Mouse (Mus musculus): ENCODE measurements around the gene Mon1a. TPM values are rescaled to one million over a fixed set of nuclear protein-coding genes. Genes with fewer than 3 reads are reported as not detected.
A peak's percentile ranks its signal among the peaks of the same experiment; 100 is the strongest.

The Mon1a gene
- total and polyA plus RNA-seq, 2 experiments from 2014 or later: 9.9 to 16.4 TPM

DNA sequence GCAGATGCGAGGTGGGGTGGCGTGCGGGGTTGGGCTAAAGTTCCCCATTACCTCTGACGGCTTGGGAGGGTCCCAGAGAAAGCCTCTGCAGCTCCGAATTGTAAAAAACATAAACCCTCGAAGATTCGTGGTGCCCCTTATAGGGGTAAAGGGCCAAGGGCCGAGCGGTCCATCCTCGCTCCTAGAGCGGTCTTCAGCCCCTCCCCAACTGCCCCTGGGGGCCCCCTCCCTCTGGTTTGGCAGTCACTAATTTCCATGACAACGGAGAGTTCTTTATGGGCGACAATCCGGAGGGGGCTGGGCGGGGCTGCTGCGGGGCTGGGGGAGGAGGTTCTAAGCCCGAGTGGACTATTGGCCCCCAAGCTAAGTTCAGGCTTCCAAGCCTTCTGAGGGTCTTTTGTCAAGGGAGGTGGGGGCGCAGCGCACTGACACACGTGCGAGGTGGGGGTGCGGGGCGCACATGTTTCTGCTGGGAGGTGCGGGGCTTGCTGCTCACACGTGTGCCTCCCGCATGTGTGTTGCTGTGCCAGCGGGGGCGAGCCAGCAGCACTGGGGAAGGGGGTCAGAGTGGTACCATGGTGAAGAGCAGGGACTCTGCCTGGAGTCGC, 48.4 kb downstream of the Mon1a start:
- H3K9me3 ChIP-seq (replicated peaks; ENCODE audit: control insufficient read depth, low read length): no peaks in the 10 kb centered on the region
- peak overlapping the region; percentile 77 for H3K4me2 ChIP-seq (ENCODE audit: low read depth, low read length)
- H3K27ac ChIP-seq (ENCODE audit: low read depth): no peak overlapping the region
- ATAC-seq (ENCODE audit: insufficient read depth, low read depth): 0 out of 2 replicates have a peak, but pooled peaks have one; percentile 19
- DNase-seq (ENCODE audit: low spot score): no peak
- H3K4me3 ChIP-seq (ENCODE audit: low read depth, low read length): peak overlapping the region; percentile 49
- no peak for TF ChIP-seq EP300 (IDR thresholded peaks at IDR 0.05; ENCODE audit: low read depth)
- no peak for TF ChIP-seq CTCF (IDR thresholded peaks at IDR 0.05; ENCODE audit: low read depth)
- peaks cover 43% of the 10 kb centered on the region for H3K27me3 ChIP-seq (ENCODE audit: control insufficient read depth, insufficient read depth, low read length)
- H3K4me1 ChIP-seq (ENCODE audit: control insufficient read depth, insufficient read depth): peaks cover 8% of the 10 kb centered on the region
- WGBS: 11% methylated on average over 29 of the region's 29 CpGs
- 0 out of 2 replicates have a peak overlapping the region, but pooled peaks have one; percentile 40 for H3K9ac ChIP-seq (replicated peaks; ENCODE audit: low read depth, low read length)
- no peaks in the 10 kb centered on the region for H3K36me3 ChIP-seq (replicated peaks; ENCODE audit: control insufficient read depth, insufficient read depth, low read length)

DNA sequence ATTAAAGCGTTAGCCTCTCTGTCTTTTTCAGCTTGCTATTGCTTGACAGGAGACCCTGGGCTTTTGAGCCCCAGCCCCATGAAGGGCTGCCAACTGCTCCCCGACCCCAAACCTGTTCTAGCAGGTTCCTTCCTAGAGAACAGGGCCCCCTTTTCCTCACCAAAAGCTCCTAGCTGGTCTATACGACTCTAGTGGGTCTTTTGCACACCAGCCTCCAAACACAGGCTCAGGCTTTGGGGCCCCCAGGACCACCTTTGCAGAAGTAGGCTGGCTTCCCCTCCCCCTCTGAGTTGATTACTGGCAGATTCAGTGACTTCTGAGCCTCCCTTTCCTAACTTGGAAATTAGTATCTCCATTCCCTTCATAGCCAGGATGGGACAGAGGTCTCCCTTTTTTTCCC, 48.9 kb downstream of the Mon1a start:
- Histone ChIP-seq H3K9me3 (replicated peaks; ENCODE audit: control insufficient read depth, low read length) (no peaks in the 10 kb centered on the region), H3K36me3 (replicated peaks; ENCODE audit: control insufficient read depth, insufficient read depth, low read length) (no peaks in the 10 kb centered on the region), H3K27me3 (ENCODE audit: control insufficient read depth, insufficient read depth, low read length) (peaks cover 43% of the 10 kb centered on the region), H3K27ac (ENCODE audit: low read depth) (no peak overlapping the region), H3K4me3 (ENCODE audit: low read depth, low read length) (no peak overlapping the region), H3K4me2 (ENCODE audit: low read depth, low read length) (0 out of 2 replicates have a peak overlapping the region, but pooled peaks have one; percentile 77), H3K9ac (replicated peaks; ENCODE audit: low read depth, low read length) (no peak overlapping the region), H3K4me1 (ENCODE audit: control insufficient read depth, insufficient read depth) (peaks cover 8% of the 10 kb centered on the region)
- WGBS: 41% methylated on average over 3 of the region's 3 CpGs
- DNase-seq (ENCODE audit: low spot score): no peak
- TF ChIP-seq CTCF (IDR thresholded peaks at IDR 0.05; ENCODE audit: low read depth) (no peak), EP300 (IDR thresholded peaks at IDR 0.05; ENCODE audit: low read depth) (no peak)
- no peak for ATAC-seq (ENCODE audit: insufficient read depth, low read depth)

DNA sequence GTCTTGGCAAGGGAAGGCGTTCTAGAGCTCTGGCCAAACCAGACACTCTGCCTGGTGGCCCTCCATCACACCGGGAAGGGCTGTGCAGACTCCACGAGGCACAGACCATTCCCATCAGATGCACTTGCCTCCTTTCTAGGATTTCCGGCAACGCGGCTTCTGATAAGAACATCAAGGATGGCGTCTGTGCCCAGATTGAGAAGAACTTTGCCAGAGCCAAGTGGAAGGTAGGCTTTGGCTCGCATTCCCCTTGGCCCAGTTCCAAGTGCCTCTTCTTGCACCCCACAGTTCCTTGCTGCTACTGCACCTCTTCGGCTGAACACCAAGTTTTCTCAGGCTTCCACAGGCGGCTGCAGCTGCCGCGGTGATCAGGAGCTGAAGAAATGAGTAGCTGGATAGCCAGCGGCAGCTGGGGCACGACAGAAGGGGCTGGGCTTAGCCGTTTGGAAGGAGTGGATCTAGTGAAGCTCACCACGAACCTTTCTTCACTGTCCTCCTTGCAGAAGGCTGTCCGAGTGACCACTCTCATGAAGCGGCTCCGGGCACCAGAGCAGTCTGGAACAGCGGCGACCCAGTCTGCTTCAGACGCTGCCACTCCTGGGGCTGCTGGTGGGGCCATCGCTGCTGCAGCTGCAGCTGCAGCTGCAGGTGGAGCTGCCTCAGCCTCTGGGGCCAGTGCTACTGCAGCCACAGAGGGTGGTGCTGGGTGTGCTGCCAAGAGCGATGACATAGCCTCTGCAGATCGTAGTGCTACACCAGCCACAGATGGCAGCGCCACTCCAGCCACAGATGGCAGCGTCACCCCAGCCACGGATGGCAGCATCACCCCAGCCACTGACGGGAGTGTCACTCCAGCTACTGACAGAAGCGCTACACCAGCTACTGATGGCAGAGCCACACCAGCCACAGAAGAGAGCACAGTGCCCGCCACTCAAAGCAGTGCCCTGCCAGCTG, 59.6 kb downstream of the Mon1a start:
- H3K4me1 ChIP-seq (ENCODE audit: control insufficient read depth, insufficient read depth): no peaks in the 10 kb centered on the region
- no peaks in the 10 kb centered on the region for H3K36me3 ChIP-seq (replicated peaks; ENCODE audit: control insufficient read depth, insufficient read depth, low read length)
- DNase-seq (ENCODE audit: low spot score) (no peak), ATAC-seq (ENCODE audit: insufficient read depth, low read depth) (no peak)
- H3K4me2 ChIP-seq (ENCODE audit: low read depth, low read length): no peak overlapping the region
- no peak overlapping the region for H3K27ac ChIP-seq (ENCODE audit: low read depth)
- H3K27me3 ChIP-seq (ENCODE audit: control insufficient read depth, insufficient read depth, low read length): 0 out of 2 replicates have a peak, but pooled peaks cover 3% of the 10 kb centered on the region
- 77% methylated on average over 31 of the region's 31 CpGs for whole genome bisulfite sequencing
- no peaks in the 10 kb centered on the region for H3K9me3 ChIP-seq (replicated peaks; ENCODE audit: control insufficient read depth, low read length)
- H3K4me3 ChIP-seq (ENCODE audit: low read depth, low read length): no peak overlapping the region
- H3K9ac ChIP-seq (replicated peaks; ENCODE audit: low read depth, low read length): no peak overlapping the region
- TF ChIP-seq CTCF (IDR thresholded peaks at IDR 0.05; ENCODE audit: low read depth) (no peak), EP300 (IDR thresholded peaks at IDR 0.05; ENCODE audit: low read depth) (no peak)

DNA sequence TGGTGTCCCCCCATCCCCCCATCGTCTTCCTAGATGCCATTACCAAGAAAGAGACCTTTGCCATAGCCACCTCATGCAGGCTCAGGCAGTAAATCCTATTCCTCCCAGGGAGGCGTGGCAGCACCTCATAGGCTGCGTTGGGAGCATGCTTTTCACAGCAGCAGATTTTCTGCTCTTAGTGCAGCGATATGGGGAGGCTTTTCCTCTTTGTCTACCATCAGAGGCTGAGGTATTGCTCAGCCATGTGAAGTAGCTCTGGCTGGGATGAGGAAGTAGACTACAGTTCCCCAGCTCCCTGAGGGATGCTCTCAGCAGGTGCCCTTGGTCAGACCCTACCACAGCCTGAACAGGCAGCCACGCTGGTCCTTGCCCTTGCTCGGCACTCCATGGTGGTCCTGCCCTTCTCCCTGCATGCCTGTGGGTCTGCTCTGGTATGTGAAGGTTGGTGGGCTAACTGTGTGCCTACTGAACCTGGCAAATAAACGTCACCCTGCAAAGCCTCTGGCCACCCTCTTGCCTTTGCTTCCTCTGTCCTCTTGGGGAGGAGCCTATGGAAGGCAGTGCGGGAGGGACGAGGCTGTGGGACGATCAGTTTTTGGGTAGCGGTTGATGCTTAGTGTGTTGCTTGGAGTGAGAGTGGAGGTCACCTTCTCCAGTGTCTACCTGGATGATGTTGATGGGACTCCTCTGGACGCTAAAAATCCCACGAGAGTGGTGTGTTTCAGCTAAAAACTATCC, 61.4 kb downstream of the Mon1a start:
- H3K4me3 ChIP-seq (ENCODE audit: low read depth, low read length): no peak overlapping the region
- no peaks in the 10 kb centered on the region for H3K36me3 ChIP-seq (replicated peaks; ENCODE audit: control insufficient read depth, insufficient read depth, low read length)
- no peak overlapping the region for H3K9ac ChIP-seq (replicated peaks; ENCODE audit: low read depth, low read length)
- H3K4me1 ChIP-seq (ENCODE audit: control insufficient read depth, insufficient read depth): no peaks in the 10 kb centered on the region
- H3K27me3 ChIP-seq (ENCODE audit: control insufficient read depth, insufficient read depth, low read length): 0 out of 2 replicates have a peak, but pooled peaks cover 3% of the 10 kb centered on the region
- H3K4me2 ChIP-seq (ENCODE audit: low read depth, low read length): no peak overlapping the region
- no peak for ATAC-seq (ENCODE audit: insufficient read depth, low read depth)
- WGBS: 73% methylated on average over 13 of the region's 13 CpGs
- no peak overlapping the region for H3K27ac ChIP-seq (ENCODE audit: low read depth)
- TF ChIP-seq EP300 (IDR thresholded peaks at IDR 0.05; ENCODE audit: low read depth) (no peak), CTCF (IDR thresholded peaks at IDR 0.05; ENCODE audit: low read depth) (no peak)
- DNase-seq (ENCODE audit: low spot score): no peak
- no peaks in the 10 kb centered on the region for H3K9me3 ChIP-seq (replicated peaks; ENCODE audit: control insufficient read depth, low read length)

GRCm38 (mm10) chr9:107949922-107950235, 61.9 kb downstream of the Mon1a start, which contains the start of gene Traip:
Traip (plus strand) TSS chr9:107950136.
- H3K4me2 ChIP-seq (ENCODE audit: low read depth, low read length): peak within 1 kb of the TSS; percentile 93
- ATAC-seq (ENCODE audit: insufficient read depth, low read depth) (no peak), DNase-seq (ENCODE audit: low spot score) (no peak)
- peak within 1 kb of the TSS; percentile 54 for H3K9ac ChIP-seq (replicated peaks; ENCODE audit: low read depth, low read length)
- 89% methylated on average over 10 of the region's 10 CpGs for WGBS
- no peaks in the 10 kb centered on the region for H3K36me3 ChIP-seq (replicated peaks; ENCODE audit: control insufficient read depth, insufficient read depth, low read length)
- 0 out of 2 replicates have a peak, but pooled peaks cover 3% of the 10 kb centered on the region for H3K27me3 ChIP-seq (ENCODE audit: control insufficient read depth, insufficient read depth, low read length)
- peak within 1 kb of the TSS; percentile 78 for H3K4me3 ChIP-seq (ENCODE audit: low read depth, low read length)
- TF ChIP-seq CTCF (IDR thresholded peaks at IDR 0.05; ENCODE audit: low read depth) (no peak), EP300 (IDR thresholded peaks at IDR 0.05; ENCODE audit: low read depth) (no peak)
- peak within 1 kb of the TSS; percentile 46 for H3K27ac ChIP-seq (ENCODE audit: low read depth)
- no peaks in the 10 kb centered on the region for H3K9me3 ChIP-seq (replicated peaks; ENCODE audit: control insufficient read depth, low read length)
- H3K4me1 ChIP-seq (ENCODE audit: control insufficient read depth, insufficient read depth): no peaks in the 10 kb centered on the region

Measured in heart, postnatal 0 days (tissue).